Mouse (Mus musculus) fibroblast of lung, adult 2 months (primary cell): ENCODE measurements at regions not wholly inside any gene's neighbourhood (a gene's known extent, or its start where the extent isn't known, plus 50 kb on each side); places are given as distances from the start of the nearest gene placed in this dataset.

ENCODE experiments used
- DNase-seq: peaks from one replicate; pipeline ENCODE4 v3.0.0-alpha.2; 2011; ENCODE audit warnings: low read depth

- no peak for DNase-seq
Observed at GRCm38 (mm10) chr8:15734461-15734860, 688.6 kb upstream of the BB014433 start.

- peak; percentile 3 for DNase-seq
Observed at GRCm38 (mm10) chr8:15731324-15731723, 685.4 kb upstream of the BB014433 start.

DNA sequence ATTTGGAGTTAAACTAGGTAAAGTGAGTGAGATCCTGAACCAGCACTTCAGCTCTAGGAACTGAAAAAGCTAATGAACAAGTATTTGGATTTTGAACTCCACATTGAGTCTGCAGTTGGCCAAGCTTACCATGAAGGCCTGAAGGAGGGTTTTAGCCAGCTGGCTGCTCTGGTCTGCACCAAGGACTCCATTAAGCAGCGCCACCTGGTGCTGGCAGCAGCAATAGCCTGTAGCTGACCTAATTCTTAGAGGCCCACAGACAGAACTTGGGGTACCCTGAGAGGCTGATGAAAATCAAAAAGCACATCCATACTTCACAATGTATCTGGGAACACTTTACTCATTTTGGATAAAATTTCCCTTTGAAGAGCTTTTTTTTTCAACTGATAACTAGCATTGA lies 683.2 kb upstream of the BB014433 start:
- DNase-seq: no peak

DNA sequence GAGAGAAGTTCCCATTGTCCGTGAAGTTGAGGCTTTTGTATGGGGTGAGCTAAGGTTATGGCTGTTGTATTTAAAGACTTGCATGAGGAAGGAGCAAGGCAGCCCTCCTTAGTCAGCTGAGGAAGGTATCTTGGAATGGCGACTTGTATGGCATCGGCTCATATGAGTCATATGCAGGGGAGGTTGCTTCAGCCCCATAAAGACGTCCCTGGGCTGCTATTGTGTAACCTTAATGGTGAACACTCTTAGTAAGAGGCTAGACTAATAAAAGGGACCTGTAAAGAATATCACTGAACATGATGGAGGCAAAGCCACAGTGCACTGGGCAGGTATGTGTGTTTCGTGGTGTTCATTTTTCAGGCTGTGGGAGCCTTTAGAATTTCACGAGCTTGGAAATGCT lies 680.4 kb upstream of the BB014433 start:
- no peak for DNase-seq
